Mouse (Mus musculus) v-Abl transformed pro-B cells (cell line): ENCODE results near the gene 3110009E18Rik.

Experiments
- in situ Hi-C, 2 experiments: fragments of 400-800 bp; cut with MboI; formaldehyde crosslinking; loops; one replicate each; pipeline ENCODE4 v1.15.1; 2025; ENCODE audit not compliant: unreplicated experiment in 2 of 2

Gene 3110009E18Rik

GRCm38 (mm10) chr1:120232170-120232569 is 111.2 kb downstream of the 3110009E18Rik start:
- in situ Hi-C loops, result no loop called here

GRCm38 (mm10) chr1:120235631-120236215 is 114.7 kb downstream of the 3110009E18Rik start:
- in situ Hi-C loops, result no loop called here

GRCm38 (mm10) chr1:120236424-120236823 is 115.4 kb downstream of the 3110009E18Rik start:
- in situ Hi-C loops, result no loop called here

GRCm38 (mm10) chr1:120237068-120237467 is 116.1 kb downstream of the 3110009E18Rik start:
- in situ Hi-C loops, result no loop called here
